Mouse (Mus musculus): Measurements from ENCODE around the gene Ckap2. TPM values are rescaled to one million over a fixed set of nuclear protein-coding genes. Genes with fewer than 3 reads are reported as not detected.
A peak's percentile ranks its signal among the peaks of the same experiment; 100 is the strongest.

Ckap2 gene
- polyA plus RNA-seq (2016; fragmentation: Nextera tagmentation; extraction: Ambion mirVana): 33.0 and 35.9 TPM in 2 replicates

- Histone ChIP-seq H3K9ac (peak within 1 kb of the TSS; percentile 79), H3K9me3 (replicated peaks) (no peaks in the 10 kb centered on the region), H3K27ac (ENCODE audit: poor library complexity, severe bottlenecking) (peak within 1 kb of the TSS; percentile 85), H3K4me2 (peak within 1 kb of the TSS; percentile 88), H3K4me1 (replicated peaks) (peaks cover 10% of the 10 kb centered on the region; the same call in 1 of the 2 replicates), H3K36me3 (no peaks in the 10 kb centered on the region), H3K4me3 (peak within 1 kb of the TSS; percentile 82), H3K27me3 (replicated peaks) (no peaks in the 10 kb centered on the region)
- ATAC-seq (ENCODE audit: insufficient number of reproducible peaks, low FRiP score): peak; percentile 98
- 2% methylated on average over 63 of the region's 63 CpGs for WGBS
Measured at GRCm38 (mm10) chr8:22185431-22186397, at the start of gene Ckap2. TSS of gene Ckap2 (minus strand) at chr8:22185819.

DNA sequence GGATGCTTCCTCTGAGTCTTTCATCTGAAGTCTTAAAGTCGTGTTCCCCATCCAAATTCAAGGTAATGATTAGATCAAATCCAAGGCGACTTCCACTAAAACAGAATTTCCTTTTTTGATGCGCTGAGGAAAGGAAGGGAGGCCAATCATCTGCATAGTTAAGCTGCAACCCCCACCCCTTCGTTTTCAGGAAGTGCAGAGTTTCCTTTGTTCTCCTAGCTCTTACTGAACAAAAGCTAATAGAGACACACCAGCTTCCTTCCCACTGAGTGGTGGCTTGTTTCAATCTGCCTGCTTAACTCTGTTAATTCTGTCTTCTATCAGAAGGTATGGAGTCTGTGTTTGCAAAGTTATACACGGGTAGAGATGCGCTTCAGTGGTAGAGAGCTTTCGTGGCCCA lies 43.0 kb upstream of the Ckap2 start:
- 36% methylated on average over 7 of the region's 7 CpGs for WGBS
- ATAC-seq (ENCODE audit: insufficient number of reproducible peaks, low FRiP score): 0 out of 2 replicates have a peak, but pooled peaks have one; percentile 54
- H3K4me1 ChIP-seq (replicated peaks): 0 out of 2 replicates have a peak, but pooled peaks cover 4% of the 10 kb centered on the region
- H3K36me3 ChIP-seq: peaks cover 3% of the 10 kb centered on the region; the same call in 1 of the 2 replicates
- H3K27me3 ChIP-seq (replicated peaks): 0 out of 2 replicates have a peak, but pooled peaks cover 7% of the 10 kb centered on the region
- 0 out of 2 replicates have a peak overlapping the region, but pooled peaks have one; percentile 25 for H3K9ac ChIP-seq
- peak overlapping the region; percentile 58 for H3K27ac ChIP-seq (ENCODE audit: poor library complexity, severe bottlenecking)
- H3K4me3 ChIP-seq: peak overlapping the region; percentile 59
- no peaks in the 10 kb centered on the region for H3K9me3 ChIP-seq (replicated peaks)
- peak overlapping the region; percentile 79 for H3K4me2 ChIP-seq

- H3K9ac ChIP-seq: peak within 1 kb of the TSS; percentile 62
- WGBS: under 1% methylated on average over 39 of the region's 39 CpGs
- H3K36me3 ChIP-seq: peaks cover 14% of the 10 kb centered on the region
- peak within 1 kb of the TSS; percentile 59 for H3K4me3 ChIP-seq
- peak within 1 kb of the TSS; percentile 79 for H3K4me2 ChIP-seq
- H3K27ac ChIP-seq (ENCODE audit: poor library complexity, severe bottlenecking): peak within 1 kb of the TSS; percentile 58
- peak; percentile 91 for ATAC-seq (ENCODE audit: insufficient number of reproducible peaks, low FRiP score)
- 0 out of 2 replicates have a peak, but pooled peaks cover 4% of the 10 kb centered on the region for H3K4me1 ChIP-seq (replicated peaks)
- 0 out of 2 replicates have a peak, but pooled peaks cover 7% of the 10 kb centered on the region for H3K27me3 ChIP-seq (replicated peaks)
- H3K9me3 ChIP-seq (replicated peaks): 0 out of 2 replicates have a peak, but pooled peaks cover 5% of the 10 kb centered on the region
Measured at GRCm38 (mm10) chr8:22227061-22227877, 41.6 kb upstream of the Ckap2 start, which contains the start of gene Thsd1. TSS of gene Thsd1 (plus strand) at chr8:22227313.

DNA sequence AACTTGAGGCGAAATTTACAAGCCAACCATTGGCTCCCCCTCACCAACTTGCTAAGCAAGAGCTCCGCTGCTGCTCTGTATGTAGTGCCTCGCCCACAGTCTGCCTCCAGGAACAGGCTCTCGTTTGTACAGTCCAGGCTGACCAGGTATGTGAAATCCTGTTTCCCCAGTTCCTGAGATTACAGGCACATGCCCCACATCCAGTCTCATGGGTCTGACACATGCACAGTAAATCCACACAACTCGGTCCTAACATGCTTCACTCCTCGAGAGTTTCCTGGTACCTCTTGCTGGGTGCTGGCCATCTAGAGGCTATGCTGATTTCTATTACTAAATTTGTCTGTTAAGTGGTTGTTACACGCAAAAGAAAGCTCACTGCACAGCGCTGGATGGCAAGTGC lies 40.7 kb upstream of the Ckap2 start:
- Histone ChIP-seq H3K9me3 (replicated peaks) (0 out of 2 replicates have a peak, but pooled peaks cover 7% of the 10 kb centered on the region), H3K4me1 (replicated peaks) (0 out of 2 replicates have a peak, but pooled peaks cover 4% of the 10 kb centered on the region), H3K9ac (no peak overlapping the region), H3K4me2 (peak overlapping the region; percentile 79; the same call in 1 of the 2 replicates), H3K27ac (ENCODE audit: poor library complexity, severe bottlenecking) (peak overlapping the region; percentile 23; the same call in 1 of the 2 replicates), H3K27me3 (replicated peaks) (0 out of 2 replicates have a peak, but pooled peaks cover 7% of the 10 kb centered on the region), H3K4me3 (no peak overlapping the region), H3K36me3 (peaks cover 15% of the 10 kb centered on the region)
- no peak for ATAC-seq (ENCODE audit: insufficient number of reproducible peaks, low FRiP score)
- 53% methylated on average over 8 of the region's 8 CpGs for WGBS

DNA sequence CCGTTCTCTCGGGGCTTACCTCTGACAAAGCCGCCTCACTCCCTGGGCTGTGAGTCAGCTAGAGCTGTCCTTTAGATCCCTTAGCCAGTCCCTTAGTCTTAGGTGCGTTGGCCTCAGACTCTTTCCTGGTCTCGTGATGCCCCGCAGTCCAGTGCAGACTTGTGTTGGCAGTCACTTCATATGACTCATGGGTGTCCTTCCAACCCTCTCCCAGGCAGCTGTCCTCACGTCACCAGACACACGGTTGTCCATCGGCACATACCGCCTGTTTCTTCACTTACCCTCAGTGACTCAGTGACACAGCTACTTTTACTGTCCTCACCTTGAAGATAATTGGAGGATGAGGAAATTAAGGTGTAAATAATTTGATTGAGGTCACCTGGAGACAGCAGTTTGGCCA lies 29.2 kb upstream of the Ckap2 start:
- Histone ChIP-seq H3K9ac (no peak overlapping the region), H3K4me1 (replicated peaks) (no peaks in the 10 kb centered on the region), H3K4me3 (no peak overlapping the region), H3K27ac (ENCODE audit: poor library complexity, severe bottlenecking) (no peak overlapping the region), H3K27me3 (replicated peaks) (no peaks in the 10 kb centered on the region), H3K9me3 (replicated peaks) (no peaks in the 10 kb centered on the region), H3K4me2 (no peak overlapping the region), H3K36me3 (peaks cover 74% of the 10 kb centered on the region)
- no peak for ATAC-seq (ENCODE audit: insufficient number of reproducible peaks, low FRiP score)
- WGBS: 84% methylated on average over 10 of the region's 10 CpGs

GRCm38 (mm10) chr8:22209012-22209411 lies 23.4 kb upstream of the Ckap2 start:
- Histone ChIP-seq H3K4me3 (no peak overlapping the region), H3K4me1 (replicated peaks) (peaks cover 16% of the 10 kb centered on the region), H3K9ac (no peak overlapping the region), H3K27ac (ENCODE audit: poor library complexity, severe bottlenecking) (no peak overlapping the region), H3K9me3 (replicated peaks) (no peaks in the 10 kb centered on the region), H3K27me3 (replicated peaks) (no peaks in the 10 kb centered on the region), H3K4me2 (no peak overlapping the region), H3K36me3 (peaks cover 52% of the 10 kb centered on the region)
- WGBS: 15% methylated on average over 5 of the region's 5 CpGs
- ATAC-seq (ENCODE audit: insufficient number of reproducible peaks, low FRiP score): peak; percentile 93

- no peaks in the 10 kb centered on the region for H3K27me3 ChIP-seq (replicated peaks)
- no peak overlapping the region for H3K4me2 ChIP-seq
- no peak overlapping the region for H3K4me3 ChIP-seq
- peaks cover 51% of the 10 kb centered on the region for H3K36me3 ChIP-seq
- no peak for ATAC-seq (ENCODE audit: insufficient number of reproducible peaks, low FRiP score)
- no peak overlapping the region for H3K27ac ChIP-seq (ENCODE audit: poor library complexity, severe bottlenecking)
- 64% methylated on average over 4 of the region's 4 CpGs for WGBS
- no peak overlapping the region for H3K9ac ChIP-seq
- no peaks in the 10 kb centered on the region for H3K9me3 ChIP-seq (replicated peaks)
- peaks cover 16% of the 10 kb centered on the region for H3K4me1 ChIP-seq (replicated peaks)
Measured at GRCm38 (mm10) chr8:22207535-22207934, 21.9 kb upstream of the Ckap2 start.

GRCm38 (mm10) chr8:22199481-22199880 lies 13.9 kb upstream of the Ckap2 start:
- Histone ChIP-seq H3K27ac (ENCODE audit: poor library complexity, severe bottlenecking) (no peak overlapping the region), H3K4me1 (replicated peaks) (peaks cover under 1% of the 10 kb centered on the region; the same call in 1 of the 2 replicates), H3K4me2 (no peak overlapping the region), H3K9me3 (replicated peaks) (no peaks in the 10 kb centered on the region; the same call in 1 of the 2 replicates), H3K36me3 (peaks cover 38% of the 10 kb centered on the region), H3K27me3 (replicated peaks) (no peaks in the 10 kb centered on the region), H3K9ac (no peak overlapping the region), H3K4me3 (no peak overlapping the region)
- no peak for ATAC-seq (ENCODE audit: insufficient number of reproducible peaks, low FRiP score)
- WGBS: 93% methylated on average over 8 of the region's 8 CpGs

- H3K27me3 ChIP-seq (replicated peaks): no peaks in the 10 kb centered on the region
- no peak overlapping the region for H3K4me2 ChIP-seq
- no peak overlapping the region for H3K27ac ChIP-seq (ENCODE audit: poor library complexity, severe bottlenecking)
- peaks cover 32% of the 10 kb centered on the region for H3K36me3 ChIP-seq
- no peak for ATAC-seq (ENCODE audit: insufficient number of reproducible peaks, low FRiP score)
- no peaks in the 10 kb centered on the region; the same call in 1 of the 2 replicates for H3K9me3 ChIP-seq (replicated peaks)
- WGBS: 90% methylated on average over 6 of the region's 6 CpGs
- no peak overlapping the region for H3K4me3 ChIP-seq
- H3K9ac ChIP-seq: no peak overlapping the region
- peaks cover 8% of the 10 kb centered on the region; the same call in 1 of the 2 replicates for H3K4me1 ChIP-seq (replicated peaks)
Measured at GRCm38 (mm10) chr8:22197914-22198313, 12.3 kb upstream of the Ckap2 start.

- H3K27ac ChIP-seq (ENCODE audit: poor library complexity, severe bottlenecking): peak overlapping the region; percentile 96
- peak overlapping the region; percentile 71 for H3K4me2 ChIP-seq
- H3K27me3 ChIP-seq (replicated peaks): no peaks in the 10 kb centered on the region
- peaks cover 8% of the 10 kb centered on the region; the same call in 1 of the 2 replicates for H3K4me1 ChIP-seq (replicated peaks)
- peaks cover 4% of the 10 kb centered on the region for H3K36me3 ChIP-seq
- no peak for ATAC-seq (ENCODE audit: insufficient number of reproducible peaks, low FRiP score)
- H3K9ac ChIP-seq: peak overlapping the region; percentile 95
- 13% methylated on average over 12 of the region's 12 CpGs for WGBS
- H3K9me3 ChIP-seq (replicated peaks): no peaks in the 10 kb centered on the region
- peak overlapping the region; percentile 75 for H3K4me3 ChIP-seq
Measured at GRCm38 (mm10) chr8:22193432-22194010, 7.9 kb upstream of the Ckap2 start.

Data from heart, embryonic 12.5 days (tissue).